Mouse (Mus musculus) fibroblast of lung, adult 2 months (primary cell): ENCODE measurements around the gene 4933405L10Rik.

ENCODE experiments used
- DNase-seq: peaks from one replicate; pipeline ENCODE4 v3.0.0-alpha.2; 2011; ENCODE audit warnings: low read depth

The 4933405L10Rik gene

DNA sequence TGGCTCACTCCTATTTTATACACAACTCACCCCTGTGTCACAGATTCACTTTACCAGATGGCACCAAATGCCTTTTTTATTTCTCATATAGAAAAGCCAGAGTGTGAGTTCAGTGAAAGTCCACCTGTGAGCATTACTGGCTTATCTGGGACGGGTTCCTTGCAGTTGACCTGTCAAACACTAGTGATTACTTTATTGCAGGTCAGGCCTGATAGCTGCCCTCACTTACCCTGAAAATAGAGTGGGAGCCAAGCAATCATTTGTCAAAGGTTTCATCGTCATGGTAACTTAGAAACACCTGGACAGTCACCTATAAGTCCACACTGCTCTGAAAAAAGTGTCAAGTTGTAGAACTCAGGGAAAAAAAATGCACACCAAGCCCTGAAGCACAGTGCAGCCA is 47.2 kb downstream of the 4933405L10Rik start:
- no peak for DNase-seq

DNA sequence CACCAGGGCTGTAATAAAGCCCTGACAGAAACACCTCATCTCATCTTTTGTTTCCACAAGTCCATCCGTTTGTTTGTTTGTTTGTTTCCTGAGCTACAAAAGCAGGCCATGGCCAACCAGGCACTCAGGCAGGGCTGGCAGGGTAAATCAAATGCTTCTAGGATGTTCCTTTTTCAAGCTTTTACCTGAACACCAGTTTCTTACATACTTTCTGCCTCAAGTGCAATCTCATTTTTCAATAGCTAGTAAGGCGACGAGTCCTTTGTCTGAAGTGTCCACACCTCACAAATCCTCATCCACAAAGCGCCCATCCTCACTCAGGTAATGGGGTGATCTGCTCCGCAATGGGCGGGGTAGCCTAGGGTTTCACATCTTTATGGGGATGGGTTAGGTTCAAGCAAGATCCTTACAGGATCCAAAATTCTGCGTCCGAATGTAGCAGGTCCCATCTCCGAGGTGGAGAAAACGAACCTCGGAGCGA is 50.4 kb downstream of the 4933405L10Rik start:
- no peak for DNase-seq

DNA sequence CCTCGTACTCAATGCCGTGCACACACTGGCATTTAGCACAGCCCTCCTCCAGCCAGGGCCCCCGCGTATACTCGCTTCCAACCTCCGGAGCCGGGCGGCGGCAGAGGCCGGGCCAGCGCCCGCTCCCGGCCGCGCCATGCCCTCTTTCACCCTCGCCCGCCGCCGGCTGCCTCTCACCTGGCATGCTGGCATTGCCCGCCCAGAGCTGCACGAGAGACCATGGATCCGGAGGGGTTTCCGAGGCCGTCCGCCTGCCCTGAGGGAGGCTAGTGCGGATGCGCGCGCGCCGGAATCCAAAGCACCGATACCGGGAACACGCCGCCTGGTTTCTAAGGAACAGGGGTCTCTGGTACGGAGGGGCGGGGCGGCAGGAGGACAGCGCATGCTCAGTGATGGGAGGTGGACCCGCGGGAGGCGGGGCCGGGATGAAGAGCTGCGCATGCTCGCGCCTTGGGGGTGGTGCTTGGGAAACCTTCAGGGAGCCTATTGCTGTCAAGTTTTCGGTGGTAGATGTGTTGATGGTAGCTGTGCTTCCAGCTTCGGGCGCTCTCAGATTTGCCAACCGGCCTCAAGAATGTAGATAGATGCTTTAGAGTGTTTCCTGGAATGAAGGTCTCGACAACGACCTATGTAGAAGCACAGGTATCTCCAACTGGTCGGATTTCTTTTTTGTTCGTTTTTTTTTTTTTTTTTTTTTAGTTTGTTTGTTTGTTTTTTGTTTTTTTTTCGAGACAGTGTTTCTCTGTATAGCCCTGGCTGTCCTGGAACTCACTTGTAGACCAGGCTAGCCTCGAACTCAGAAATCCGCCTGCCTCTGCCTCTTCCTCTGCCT is 51.0 kb downstream of the 4933405L10Rik start, which contains the start of gene Gfod2:
Gfod2 (minus strand) TSS at position 388 of the 832 bp plus-strand sequence.
- peak; percentile 86 for DNase-seq
